Mouse (Mus musculus): ENCODE results near the gene Grb7.

Grb7 gene

DNA sequence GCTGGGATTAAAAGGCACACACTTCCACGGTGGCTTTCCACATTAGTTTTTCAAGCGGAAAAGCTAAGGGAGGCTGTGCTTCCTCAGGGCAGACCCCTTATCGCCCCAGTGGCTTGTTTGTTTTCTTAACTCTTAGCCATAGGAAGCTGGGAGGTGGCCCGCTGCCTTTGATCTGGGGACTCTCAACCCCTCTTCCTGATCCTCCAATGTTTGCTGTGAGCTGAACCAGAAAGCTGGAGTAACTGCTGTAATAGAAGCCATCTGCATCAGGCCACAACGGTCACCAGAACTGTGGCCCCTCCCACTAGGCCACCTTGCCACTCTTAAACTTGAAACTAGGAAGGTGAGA is at the start of gene Grb7:
Gene Grb7, plus strand, starts transcription at position 182 of the 349 bp plus-strand sequence.
- no peak for DNase-seq (ENCODE audit: low spot score)

GRCm38 (mm10) chr11:98397946-98398345 is 48.2 kb upstream of the Grb7 start:
- no peak for DNase-seq (ENCODE audit: low spot score)

DNA sequence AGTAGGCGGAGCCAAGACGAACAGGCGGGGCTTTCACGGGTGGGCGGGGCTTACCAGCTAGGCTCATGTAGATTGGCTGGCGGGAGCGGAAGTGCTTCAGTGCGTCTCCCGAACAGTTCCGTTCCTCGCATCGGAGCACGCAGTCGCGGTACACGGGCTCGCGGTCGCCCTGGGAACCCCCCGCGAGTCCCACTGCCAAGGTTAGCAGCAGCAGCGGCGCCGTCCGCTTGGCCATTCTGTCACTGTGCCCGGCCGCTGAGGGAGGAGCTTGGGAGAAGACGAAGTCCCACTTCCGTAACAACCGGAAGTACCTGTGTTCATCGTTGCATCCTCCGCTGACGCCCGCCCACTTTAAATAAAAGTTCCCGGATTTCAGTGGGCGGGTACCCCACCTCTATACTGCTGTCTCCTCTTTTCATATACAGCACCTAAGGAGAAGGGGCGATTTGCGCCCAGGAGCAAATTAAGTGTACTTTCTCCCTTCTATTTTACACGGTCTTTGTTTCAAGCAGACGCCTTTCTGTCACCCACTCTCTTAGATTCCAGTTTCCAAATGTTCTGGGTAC is 46.0 kb upstream of the Grb7 start, which contains the start of gene Pgap3:
Gene Pgap3, minus strand, starts transcription at position 330 of the 566 bp plus-strand sequence.
- peak; percentile 86 for DNase-seq (ENCODE audit: low spot score)

GRCm38 (mm10) chr11:98400816-98401215 is 45.4 kb upstream of the Grb7 start:
- DNase-seq (ENCODE audit: low spot score), result no peak

- no peak for DNase-seq (ENCODE audit: low spot score)
Measured at GRCm38 (mm10) chr11:98406621-98407020, 39.6 kb upstream of the Grb7 start.

DNA sequence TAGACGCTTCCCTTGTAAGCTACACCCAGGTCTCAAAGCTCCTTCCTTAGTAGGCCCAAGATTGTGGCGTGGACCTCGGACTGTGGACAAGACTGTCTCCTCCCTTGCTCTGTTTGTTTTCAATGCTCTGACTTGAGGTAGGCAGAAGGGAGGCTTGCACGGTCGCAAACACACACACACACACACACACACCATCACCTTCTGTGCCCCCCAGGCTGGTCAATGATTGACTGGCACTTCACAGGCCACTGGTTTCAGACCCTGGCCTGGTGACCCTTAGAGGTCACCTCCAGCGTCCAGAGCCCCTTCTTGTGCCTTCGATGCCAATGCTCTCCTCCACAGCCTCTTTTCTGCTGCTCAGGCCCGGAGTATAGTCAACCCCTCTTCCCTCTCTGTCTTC is 37.3 kb upstream of the Grb7 start:
- no peak for DNase-seq (ENCODE audit: low spot score)

DNA sequence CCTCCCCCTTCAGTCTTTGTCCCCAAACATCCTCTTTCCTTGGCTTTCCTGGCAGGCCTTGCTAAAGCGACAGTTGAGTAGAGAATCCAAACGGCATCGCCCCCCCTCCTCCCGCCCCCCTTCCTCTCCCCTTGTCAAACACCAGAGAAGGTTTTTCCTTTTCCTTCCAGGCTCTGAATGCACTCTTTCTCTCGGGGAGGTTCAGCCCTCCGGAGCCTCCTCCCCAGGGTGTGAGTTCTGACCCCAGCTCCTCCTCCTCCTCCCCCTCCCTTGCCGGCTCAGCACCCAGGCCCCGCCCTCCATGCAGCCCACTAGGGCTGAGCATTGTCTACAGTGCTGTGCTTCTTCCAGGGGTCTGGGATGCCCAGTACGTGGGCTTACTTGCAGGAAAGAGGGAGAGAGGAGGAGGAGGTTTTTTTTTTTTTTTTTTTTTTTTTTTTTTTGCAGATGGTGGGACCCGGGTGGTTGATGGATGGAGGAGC is 36.8 kb upstream of the Grb7 start:
- peak; percentile 27 for DNase-seq (ENCODE audit: low spot score)

DNA sequence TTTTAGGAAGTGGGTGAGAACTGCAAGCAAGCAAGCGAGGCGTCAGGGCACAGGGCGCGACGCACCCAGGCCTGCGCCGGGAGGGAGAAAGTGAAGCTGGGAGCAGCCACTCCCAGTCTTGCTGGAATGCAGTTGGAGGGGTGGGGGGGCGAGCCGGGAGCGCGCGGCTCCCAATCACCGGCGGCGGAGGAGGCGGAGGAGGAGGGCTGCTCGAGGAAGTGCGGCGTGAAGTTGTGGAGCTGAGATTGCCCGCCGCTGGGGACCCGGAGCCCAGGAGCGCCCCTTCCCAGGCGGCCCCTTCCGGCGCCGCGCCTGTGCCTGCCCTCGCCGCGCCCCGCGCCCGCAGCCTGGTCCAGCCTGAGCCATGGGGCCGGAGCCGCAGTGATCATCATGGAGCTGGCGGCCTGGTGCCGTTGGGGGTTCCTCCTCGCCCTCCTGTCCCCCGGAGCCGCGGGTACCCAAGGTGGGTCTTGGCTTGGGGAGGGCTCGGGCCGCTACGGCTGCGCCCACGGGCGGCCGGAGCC is 33.9 kb upstream of the Grb7 start, which contains the start of gene Erbb2:
Gene Erbb2, plus strand, starts transcription at position 198 of the 524 bp plus-strand sequence.
- peak; percentile 86 for DNase-seq (ENCODE audit: low spot score)

- DNase-seq (ENCODE audit: low spot score), result peak; percentile 44
Measured at GRCm38 (mm10) chr11:98412797-98413301, 33.3 kb upstream of the Grb7 start.

- peak; percentile 35 for DNase-seq (ENCODE audit: low spot score)
Measured at GRCm38 (mm10) chr11:98413731-98414130, 32.5 kb upstream of the Grb7 start.

- DNase-seq (ENCODE audit: low spot score), result no peak
Measured at GRCm38 (mm10) chr11:98414162-98414561, 32.0 kb upstream of the Grb7 start.

GRCm38 (mm10) chr11:98417074-98417473 is 29.1 kb upstream of the Grb7 start:
- peak; percentile 38 for DNase-seq (ENCODE audit: low spot score)

- peak; percentile 3 for DNase-seq (ENCODE audit: low spot score)
Measured at GRCm38 (mm10) chr11:98418273-98418672, 27.9 kb upstream of the Grb7 start.

DNA sequence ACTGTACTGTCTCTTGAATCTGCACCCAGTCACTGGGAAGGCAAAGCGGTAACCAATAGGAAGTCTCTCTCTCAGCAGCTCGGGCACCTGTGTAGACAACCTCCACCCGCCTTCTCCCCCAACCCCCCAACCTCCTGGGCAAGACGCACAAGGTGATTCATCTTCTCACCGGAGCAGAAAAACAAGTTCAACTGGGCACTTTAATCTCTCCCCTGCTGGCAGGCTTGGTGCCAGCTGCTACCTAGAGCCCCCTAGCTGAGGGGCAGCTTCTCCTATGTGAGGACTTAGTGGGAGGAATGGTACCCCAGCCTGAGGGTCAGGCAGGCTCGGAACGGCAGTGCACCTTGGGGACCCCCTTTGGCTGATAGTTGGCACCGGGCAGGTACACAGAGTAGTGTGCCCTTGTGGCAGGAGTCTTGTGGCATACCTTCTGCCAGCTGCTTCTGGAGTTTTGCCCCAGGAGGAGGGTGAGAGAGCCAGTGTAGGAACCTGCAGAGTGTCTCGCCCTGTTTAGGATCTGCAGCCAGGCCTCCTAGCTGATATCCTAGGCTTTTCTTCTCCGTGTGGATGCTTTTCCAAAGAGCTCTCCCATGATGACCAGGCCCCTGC is 27.2 kb upstream of the Grb7 start:
- DNase-seq (ENCODE audit: low spot score), result peak; percentile 85

DNA sequence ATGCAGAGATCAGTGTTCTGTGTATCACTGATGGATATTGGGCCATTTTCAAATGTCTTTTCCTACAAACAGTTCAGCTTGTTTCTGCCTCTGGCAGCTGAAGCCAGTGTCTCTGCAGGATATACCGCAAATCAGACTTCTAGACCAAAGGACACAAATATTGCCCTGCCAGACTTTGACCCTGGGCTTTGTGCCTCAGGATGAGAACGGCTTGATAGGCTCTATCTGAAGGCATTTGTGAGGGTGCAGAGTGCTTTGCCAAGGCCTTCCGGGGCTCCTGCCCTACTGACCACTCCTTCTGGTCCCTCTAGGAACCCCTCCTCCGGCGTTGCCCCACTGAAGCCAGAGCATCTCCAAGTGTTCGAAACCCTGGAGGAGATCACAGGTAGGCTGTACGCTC is 19.6 kb upstream of the Grb7 start:
- no peak for DNase-seq (ENCODE audit: low spot score)

- no peak for DNase-seq (ENCODE audit: low spot score)
Measured at GRCm38 (mm10) chr11:98428436-98428835, 17.8 kb upstream of the Grb7 start.

GRCm38 (mm10) chr11:98431743-98432502 is 14.3 kb upstream of the Grb7 start:
- no peak for DNase-seq (ENCODE audit: low spot score)

GRCm38 (mm10) chr11:98435723-98436122 is 10.5 kb upstream of the Grb7 start:
- DNase-seq (ENCODE audit: low spot score), result no peak

GRCm38 (mm10) chr11:98437441-98437840 is 8.8 kb upstream of the Grb7 start:
- no peak for DNase-seq (ENCODE audit: low spot score)

DNA sequence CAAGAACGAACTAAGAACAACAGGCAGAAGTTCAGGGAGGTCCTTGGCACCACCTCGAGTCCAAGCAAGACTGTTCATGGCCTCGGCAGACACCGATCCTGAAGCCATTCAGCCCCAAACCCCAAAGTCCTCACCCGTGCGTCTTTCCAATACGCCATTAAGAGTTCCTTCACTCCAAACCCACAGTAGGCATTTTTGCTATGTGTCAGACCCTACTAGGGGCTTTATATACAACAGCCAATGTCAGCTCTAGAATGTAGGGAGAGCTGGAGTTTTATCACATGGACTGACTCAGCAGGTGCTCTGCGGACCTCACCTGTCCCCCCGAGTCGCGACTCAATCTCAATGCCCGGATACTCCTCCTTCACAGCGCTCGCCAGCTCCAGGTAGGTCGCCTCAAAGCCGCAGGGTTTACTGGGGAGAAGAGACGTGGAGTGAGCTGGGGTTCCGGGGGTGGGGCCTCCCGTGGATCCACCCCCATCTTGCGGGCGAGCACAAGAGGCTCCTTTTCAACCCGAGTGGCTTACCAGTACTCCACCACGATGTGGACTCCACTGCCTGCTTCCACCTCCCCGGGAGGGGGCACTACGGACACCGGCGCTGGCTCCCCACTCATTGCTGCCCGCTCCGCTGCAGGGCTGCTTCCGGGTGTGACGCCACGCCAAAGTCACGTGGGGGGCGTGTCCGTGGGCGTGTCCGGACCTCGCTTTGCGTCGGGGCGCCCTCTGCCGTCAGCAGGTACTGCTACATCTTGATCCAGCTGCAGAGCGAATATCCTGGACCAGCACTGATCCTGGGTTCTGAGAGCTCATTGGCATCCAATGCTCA is 7.6 kb upstream of the Grb7 start, which contains the start of gene Mien1:
Gene Mien1, minus strand, starts transcription at position 661 of the 828 bp plus-strand sequence.
- peak; percentile 96 for DNase-seq (ENCODE audit: low spot score)

DNA sequence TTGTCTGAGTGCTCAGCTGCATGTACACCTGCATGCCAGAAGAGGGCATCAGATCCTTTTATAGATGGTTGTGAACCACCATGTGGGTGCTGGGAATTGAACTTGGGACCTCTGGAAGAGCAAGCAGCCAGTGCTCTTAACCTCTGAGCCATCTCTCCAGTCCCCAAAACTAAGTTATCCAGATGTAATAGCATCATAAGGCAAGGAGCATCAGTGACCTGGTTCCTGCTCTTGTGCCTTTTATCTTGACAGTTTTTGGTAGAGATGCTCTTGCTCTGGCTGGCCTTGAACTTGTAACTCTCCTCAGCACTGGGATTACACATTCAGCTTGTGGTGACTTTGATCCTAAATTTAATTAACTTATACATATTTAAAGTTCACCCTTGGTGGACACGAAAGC is 2.5 kb upstream of the Grb7 start:
- no peak for DNase-seq (ENCODE audit: low spot score)

DNA sequence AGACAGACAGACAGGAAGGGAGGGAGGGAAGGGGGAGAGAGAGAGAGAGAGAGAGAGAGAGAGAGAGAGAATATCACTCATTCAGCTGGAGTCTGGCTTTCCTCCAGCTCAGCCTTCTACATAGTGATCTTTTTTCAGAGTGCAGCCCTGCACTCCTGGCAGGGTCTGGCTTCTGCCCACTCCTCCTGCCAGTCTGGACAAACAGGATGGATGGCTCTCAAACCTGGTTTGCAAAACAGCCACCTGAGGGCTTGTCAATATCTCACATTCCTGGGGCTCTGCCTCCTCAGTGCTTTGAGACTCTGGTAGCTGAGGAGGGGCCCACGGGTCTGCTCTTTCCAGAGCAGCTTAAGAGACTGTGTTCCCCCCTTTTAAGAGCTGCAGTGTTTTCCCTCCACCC is 956 bp upstream of the Grb7 start:
- peak; percentile 75 for DNase-seq (ENCODE audit: low spot score)

Data from urinary bladder, postnatal 14 days (tissue).